Mouse (Mus musculus): Measurements from ENCODE around the gene Rad9a.

Gene Rad9a

DNA sequence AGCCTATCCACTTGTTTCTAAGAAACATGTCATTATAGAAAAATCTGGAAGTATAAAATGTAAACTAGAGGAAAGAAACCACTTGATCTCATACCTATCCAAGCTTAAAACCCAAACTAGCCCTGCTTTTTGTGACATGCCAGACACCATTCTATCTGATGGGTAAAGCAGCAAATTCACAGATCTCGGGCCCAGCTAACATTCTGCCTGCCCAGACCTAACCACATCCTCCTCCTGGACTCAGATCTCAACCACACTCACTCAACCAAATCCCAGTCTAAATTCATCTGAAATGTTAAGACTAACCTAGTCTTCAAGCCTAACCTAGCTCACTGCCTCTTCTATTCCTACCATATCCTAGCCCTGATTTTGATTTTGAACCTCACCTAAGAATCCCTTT lies 17.3 kb upstream of the Rad9a start:
- DNase-seq (ENCODE audit: extremely low read depth, low read depth, low spot score), result no peak

DNA sequence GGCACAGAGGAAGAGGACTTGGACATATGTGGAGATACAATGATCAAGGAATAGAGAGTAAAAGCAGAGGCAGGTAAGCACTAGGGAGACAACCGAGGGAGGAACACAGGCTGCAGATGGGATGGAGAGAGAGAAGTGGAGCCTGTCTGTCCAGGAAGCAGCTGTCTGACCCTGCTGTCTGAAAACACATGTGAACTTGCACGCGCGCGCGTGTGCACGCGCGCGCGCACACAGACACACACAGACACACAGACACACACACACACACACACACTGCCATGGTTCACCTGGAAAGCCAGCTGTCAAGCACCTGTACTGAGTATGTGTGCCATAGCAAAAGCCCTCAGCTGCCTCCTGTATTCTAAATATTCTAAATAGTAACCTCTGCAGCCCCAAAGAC lies 16.8 kb upstream of the Rad9a start:
- DNase-seq (ENCODE audit: extremely low read depth, low read depth, low spot score), result no peak

DNA sequence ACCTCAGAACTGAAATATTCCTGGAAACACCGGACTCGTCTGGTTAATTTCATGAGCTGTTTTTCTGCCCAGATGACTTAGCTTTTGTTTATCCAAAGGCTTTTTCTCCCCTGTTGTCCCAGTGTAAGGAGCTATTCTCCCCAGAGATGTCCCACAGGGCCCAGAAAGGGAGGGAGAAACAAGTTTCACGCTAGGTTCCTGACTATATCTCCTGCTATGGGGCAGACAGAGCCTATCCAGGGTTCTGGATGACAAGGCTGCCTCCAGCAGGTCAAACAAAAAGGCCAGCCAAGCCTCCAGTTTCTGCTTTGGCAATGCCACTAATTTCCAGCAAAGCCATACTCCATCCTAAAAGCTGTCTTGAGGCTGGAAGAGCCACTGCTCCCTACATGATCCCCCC lies 16.4 kb upstream of the Rad9a start:
- DNase-seq (ENCODE audit: extremely low read depth, low read depth, low spot score), result no peak

DNA sequence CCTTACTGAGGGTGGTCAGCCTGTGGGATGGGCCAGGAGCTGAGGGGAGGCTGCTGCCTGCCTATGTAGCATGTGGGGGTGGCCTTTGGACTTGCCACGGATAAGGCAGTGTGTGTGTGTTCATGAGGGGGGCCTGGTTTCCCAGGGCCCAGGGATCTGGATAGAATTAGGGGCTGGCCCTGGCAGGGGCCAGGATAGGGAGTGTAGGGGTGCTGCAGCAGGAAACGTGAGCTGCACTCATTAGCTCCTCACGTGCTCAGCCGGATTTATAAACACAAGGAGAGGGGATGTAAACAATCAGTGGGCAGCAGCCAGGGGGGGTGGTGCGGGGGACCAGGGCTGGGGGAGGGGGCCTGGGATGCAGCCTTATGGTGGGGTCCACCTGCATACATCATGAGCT lies 15.7 kb upstream of the Rad9a start:
- DNase-seq (ENCODE audit: extremely low read depth, low read depth, low spot score), result no peak

DNA sequence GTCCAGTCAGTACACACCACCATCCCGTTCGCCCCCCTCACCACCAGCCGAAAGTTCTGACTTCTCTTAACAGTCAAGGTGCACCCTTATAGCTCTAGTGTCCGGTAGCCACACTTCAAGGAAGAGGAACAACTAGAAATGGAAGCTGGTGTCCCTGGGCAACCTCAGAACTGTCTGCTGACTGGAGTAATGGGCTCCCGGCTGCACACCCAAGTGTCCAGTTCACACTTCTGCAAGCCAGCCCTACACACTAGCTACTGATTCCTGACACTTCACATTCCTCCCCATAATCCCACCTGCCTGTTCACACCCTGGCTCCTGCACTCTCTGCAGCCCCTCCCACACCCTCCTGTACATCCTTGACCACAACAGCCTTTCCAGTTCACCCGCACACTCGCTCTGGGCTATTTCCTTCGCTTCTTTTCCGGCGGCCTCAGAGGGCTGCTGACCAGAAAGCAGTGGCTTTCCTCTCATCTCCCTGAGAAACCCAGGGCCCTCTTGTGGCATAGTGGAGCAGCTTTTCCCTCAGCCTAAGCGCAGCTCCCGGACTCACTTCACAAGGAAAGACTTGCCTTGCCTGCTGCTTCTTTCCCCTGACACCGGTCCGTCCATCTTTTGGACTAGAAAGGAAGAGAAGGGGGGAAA lies 14.7 kb upstream of the Rad9a start:
- no peak for DNase-seq (ENCODE audit: extremely low read depth, low read depth, low spot score)

- no peak for DNase-seq (ENCODE audit: extremely low read depth, low read depth, low spot score)
Measured at GRCm38 (mm10) chr19:4215451-4215840, 14.0 kb upstream of the Rad9a start.

DNA sequence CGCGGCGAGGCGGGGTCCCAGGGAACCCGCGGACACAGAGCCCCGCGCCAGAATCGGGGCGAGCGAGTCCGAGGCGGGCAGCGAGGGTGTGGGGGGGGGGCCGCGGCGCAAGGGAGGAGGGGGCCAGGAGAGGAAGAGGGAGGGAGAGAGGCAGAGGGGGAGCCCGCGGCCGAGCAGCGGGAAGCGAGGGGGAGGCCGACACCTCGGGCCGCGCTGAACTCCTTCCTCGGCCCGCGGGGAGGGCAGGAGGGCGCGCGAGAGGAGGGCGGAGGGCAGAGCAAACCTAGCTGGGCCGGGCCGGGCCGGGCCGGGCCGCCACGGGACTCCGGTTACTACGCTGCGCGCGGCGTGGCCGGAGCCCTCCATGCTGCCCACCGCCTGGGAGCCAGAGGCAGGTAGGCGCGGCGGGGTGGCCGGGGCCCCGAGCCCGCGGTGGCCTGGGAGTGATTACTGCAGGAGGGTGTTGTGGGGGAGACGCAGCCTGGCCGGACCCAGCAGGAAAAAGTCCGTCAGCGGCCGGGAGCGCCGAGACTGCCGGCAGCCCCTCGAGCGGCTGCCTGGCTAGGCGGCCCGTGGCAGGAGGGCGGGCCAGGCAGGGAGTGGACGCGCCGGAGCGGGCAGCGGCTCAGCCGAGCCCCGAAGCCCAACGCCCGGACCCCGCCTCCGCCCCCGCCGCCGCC lies 13.4 kb upstream of the Rad9a start:
- no peak for DNase-seq (ENCODE audit: extremely low read depth, low read depth, low spot score)

DNA sequence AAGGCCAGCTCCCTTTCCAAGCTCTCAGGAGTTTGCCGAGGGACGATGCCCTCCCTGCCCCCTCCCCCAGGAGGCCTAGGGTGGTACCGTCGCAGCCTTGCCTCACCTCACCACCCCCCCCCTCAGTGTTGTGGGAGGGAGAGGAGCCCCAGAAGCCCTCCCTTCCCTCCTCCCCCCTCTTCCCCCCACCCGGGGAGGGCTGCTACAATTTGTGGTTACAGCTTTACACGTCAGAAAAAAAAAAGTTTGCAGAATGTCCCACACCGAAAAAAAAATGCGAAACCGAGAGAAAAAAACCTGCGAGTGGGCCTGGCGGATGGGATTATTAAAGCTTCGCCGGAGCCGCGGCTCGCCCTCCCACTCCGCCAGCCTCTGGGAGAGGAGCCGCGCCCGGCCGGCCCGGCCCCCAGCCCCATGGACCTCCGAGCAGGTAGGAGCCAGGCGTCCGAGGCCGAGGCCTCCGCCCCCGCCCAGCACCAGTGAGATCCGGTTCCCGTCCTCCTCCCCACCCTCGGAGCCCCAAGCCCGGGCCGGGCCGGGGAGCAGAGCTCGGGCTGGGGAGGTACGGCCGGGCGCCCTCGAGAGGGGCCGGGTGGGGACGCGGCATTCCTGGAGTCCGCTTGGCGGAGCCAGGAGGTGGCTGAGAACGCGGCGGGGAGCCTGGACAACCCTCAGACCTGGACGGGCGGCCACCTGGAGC lies 12.8 kb upstream of the Rad9a start, which contains the start of the genes Clcf1 and AC109138.7:
Gene Clcf1 (plus strand): TSS at position 168 of the 700 bp plus-strand sequence.
Gene AC109138.7 (plus strand): TSS at position 287 of the 700 bp plus-strand sequence.
- DNase-seq (ENCODE audit: extremely low read depth, low read depth, low spot score), result no peak

DNA sequence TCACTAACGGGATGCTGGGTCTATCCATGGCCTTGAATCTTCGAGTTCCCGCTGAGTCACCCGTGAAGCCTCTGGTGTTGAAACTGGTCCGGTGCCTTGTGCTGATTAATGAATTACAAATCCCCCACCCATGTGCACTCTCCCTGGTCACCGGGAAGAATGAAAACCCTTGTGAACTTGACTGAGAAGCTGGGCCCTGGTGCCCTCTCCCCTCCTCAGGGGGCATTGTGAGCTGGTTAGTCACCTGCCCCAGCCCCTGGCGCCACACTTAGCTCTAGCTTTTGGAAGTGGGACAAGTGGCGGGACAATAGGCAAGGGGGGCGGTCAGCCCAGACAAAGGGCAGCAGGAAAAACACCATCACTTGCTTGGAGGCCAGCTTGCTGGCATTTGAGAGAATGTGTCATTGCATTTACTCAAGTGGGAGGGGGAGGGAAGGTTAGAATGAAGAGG lies 12.1 kb upstream of the Rad9a start:
- DNase-seq (ENCODE audit: extremely low read depth, low read depth, low spot score), result no peak

- no peak for DNase-seq (ENCODE audit: extremely low read depth, low read depth, low spot score)
Measured at GRCm38 (mm10) chr19:4211891-4212588, 10.6 kb upstream of the Rad9a start.

DNA sequence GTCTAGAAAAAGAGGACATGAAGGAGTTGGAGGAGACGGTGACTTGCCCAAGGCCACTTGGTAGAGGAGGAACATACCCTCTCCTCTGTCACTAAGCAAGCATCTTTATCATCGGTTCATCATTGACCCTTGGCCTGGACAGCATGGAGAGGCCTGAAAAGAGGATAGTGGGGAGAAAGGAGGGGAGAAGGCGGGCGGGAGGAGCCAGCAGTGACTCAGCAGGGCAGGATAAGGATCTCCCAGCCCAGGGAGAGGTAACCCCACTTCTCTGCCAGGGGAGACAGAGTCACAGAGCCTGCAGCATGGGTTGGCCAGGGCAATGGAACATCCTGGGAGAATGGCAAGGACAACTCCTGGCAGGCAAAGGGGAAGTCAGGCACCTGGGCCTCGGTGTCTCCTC lies 7.1 kb upstream of the Rad9a start:
- DNase-seq (ENCODE audit: extremely low read depth, low read depth, low spot score), result no peak

DNA sequence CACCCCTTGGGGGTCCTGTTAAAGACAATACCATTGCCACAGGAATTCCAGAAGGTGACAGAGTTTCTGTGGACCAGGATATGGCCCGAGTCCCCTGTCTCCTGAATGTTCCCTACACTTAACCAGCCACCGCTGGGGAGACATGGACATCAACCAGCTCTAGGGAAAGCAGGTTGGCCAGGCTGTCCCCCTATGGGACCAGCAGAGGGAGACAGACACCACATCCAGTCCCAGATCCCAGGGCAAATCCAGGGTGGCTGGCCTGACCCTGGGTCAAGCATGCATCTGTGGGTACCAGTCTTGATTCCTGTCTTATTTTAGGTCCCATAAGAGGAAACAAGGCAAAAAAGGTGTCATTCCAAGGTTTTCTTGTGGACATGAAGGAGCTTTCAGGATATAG lies 5.5 kb upstream of the Rad9a start:
- DNase-seq (ENCODE audit: extremely low read depth, low read depth, low spot score), result no peak

DNA sequence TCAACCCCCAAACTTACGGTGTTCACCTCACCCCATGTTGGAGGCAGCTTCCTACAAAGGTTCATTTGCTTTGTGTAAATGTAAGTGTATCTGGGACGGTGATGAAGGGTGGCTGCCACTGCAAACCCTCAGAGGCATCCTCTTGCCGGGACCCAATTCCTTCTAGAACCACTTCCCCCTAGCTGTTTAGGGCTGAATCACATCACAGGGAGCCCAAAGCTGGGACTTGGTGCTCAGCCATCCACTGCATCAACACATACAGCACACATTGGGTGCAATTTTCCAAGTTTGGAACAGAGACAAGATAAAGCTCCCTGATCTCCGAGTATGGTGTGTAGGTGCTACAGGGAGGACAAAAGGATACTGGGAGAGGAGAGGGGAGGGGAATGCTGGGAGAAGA lies 3.4 kb upstream of the Rad9a start:
- DNase-seq (ENCODE audit: extremely low read depth, low read depth, low spot score), result no peak

DNA sequence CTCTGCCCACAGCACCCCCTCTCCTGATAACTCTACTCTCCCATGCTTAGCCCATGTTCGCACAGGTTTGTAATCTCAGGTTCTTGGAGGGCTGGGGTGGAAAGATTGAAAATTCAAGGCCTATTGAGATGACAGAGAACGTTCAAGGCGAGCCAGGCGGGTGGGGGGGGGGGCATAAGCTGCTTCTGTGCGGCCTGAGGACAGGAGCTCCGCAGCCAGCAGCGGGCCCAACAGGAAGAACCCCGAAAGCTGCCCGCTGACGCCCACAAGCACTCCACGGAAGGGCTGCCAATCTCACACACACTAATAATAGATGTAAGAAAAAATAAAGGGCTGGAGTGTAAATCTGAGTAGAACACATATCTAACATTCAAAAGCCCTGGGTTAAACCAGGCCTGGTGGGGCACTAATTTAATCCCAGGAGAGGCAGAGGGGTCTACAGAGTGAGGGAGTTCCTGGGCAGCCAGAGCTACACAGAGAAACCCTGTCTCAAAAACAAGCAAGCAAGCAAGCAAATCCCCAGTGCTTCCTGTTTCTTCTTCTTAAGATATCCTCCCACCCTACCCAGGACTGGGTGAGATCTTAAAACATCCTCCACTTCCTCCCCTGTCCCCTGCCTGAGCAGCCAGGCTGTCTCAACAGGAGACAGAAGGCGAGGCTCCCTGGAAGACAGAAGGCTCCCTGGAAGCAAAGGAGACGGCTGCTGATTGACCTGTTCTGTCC lies 2.3 kb upstream of the Rad9a start:
- no peak for DNase-seq (ENCODE audit: extremely low read depth, low read depth, low spot score)

DNA sequence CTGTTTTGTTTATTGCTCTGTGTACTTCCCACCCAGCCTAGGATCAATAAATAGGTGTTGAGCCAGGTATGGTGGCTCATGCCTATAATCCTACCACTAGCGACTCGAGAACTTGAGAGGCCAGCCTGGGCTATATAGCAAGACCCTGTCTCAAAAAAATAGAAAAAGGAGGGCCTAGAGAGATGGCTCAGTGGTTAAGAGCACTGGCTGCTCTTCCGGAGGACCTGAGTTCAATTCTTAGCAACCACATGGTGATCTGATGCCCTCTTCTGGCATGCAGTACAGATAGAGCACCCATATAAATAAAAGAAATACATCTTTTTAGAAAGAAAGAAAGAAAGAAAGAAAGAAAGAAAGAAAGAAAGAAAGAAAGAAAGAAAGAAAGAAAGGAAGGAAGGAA lies 1.7 kb upstream of the Rad9a start:
- DNase-seq (ENCODE audit: extremely low read depth, low read depth, low spot score), result no peak

DNA sequence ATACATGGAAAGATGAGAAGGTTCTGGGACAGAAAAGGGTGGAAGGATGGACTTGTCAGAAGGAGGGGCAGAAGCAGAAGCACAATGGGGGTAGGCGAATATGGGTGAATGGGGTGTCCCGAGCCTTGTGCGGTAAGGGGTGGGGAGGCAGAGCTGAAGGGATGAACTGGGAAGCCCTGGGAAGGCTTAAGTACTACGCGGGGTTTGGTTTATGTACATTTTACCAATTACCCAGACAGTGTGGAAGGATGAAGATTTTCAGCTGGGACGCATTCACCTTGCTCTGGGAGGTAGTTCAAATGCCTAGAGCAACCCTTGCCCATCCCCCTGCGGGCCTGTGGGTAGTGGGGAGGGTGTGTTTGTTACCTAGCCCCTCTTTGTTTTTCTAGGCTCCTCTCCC lies 687 bp upstream of the Rad9a start:
- no peak for DNase-seq (ENCODE audit: extremely low read depth, low read depth, low spot score)

DNA sequence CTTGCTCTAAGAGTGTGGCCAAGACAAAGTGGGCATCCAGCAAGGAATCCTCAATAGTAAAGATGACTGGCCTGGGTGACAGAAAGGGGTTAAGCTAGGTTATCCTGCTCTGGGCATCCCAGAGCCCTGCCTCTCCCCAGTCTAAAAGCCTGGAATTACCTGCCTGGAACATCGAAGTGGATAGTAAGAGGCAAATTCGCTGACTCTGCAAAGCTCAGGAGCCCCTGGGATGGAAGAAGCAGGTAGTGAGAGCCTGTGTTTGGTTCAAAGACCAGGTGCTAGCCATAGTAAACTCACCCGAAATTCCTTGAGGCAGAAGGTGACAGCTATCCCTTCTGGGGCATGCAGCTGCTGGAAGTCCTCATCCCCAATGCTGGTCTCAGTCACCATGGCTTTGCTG lies 4.3 kb downstream of the Rad9a start:
- DNase-seq (ENCODE audit: extremely low read depth, low read depth, low spot score), result no peak

DNA sequence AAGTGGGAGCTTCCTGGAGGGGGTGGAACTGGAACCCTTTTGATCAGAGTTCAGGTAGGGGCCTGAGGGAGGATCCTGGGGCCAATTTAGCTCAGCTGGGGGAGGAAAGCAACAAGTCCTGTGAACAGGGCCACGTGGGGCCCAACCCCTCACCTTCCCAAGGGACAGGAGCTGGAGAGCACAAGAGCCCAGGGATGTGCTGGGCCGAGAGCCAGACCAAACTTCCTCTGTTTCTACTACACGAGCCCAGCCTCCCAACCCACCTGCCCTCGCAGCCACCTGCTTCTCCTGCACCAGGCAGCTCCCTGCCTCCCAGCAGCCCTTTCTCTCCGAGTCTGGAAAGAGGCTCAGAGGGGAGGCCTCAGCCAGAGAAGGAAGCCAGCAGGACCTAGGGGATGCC lies 4.9 kb downstream of the Rad9a start:
- no peak for DNase-seq (ENCODE audit: extremely low read depth, low read depth, low spot score)

GRCm38 (mm10) chr19:4196048-4196447 lies 5.4 kb downstream of the Rad9a start:
- DNase-seq (ENCODE audit: extremely low read depth, low read depth, low spot score), result no peak

DNA sequence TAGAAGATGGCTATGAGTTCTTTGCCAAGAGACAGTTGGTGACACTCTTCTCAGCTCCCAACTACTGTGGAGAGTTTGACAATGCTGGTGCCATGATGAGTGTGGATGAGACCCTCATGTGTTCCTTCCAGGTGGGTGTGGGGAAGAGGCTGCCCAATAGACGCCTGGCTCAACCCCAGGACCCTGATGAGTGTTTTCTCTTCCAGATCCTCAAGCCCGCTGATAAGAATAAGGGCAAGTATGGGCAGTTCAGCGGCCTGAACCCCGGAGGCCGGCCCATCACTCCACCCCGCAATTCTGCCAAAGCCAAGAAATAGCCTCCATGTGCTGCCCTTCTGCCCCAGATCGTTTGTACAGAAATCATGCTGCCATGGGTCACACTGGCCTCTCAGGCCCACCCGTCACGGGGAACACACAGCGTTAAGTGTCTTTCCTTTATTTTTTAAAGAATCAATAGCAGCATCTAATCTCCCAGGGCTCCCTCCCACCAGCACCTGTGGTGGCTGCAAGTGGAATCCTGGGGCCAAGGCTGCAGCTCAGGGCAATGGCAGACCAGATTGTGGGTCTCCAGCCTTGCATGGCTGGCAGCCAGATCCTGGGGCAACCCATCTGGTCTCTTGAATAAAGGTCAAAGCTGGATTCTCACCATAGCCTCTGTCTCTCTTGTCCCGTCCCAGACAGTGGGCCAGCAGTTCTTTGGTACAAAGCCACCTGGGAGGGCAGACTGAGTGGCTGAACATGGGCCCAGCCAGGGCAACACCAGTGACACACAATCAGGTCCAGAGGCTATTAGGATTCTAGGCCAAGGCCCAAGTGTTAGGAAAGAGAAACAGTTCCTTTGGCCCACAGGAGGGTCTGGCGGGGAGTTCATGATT lies 6.4 kb downstream of the Rad9a start:
- no peak for DNase-seq (ENCODE audit: extremely low read depth, low read depth, low spot score)
